Mouse (Mus musculus): Measurements from ENCODE around the gene Foxf2. TPM values are rescaled to one million over a fixed set of nuclear protein-coding genes. Genes with fewer than 3 reads are reported as not detected.
A peak's percentile ranks its signal among the peaks of the same experiment; 100 is the strongest.

Gene Foxf2
- polyA plus RNA-seq, 1 experiment, result not detected

- no peak overlapping the region for H3K27ac ChIP-seq (ENCODE audit: insufficient read depth, low read depth, low read length)
- WGBS, result 6% methylated on average over 17 of the region's 17 CpGs
- H3K4me1 ChIP-seq (ENCODE audit: control insufficient read depth, insufficient read depth, low read length), result peaks cover 3% of the 10 kb centered on the region; the same call in 1 of the 2 replicates
- TF ChIP-seq POLR2A (IDR thresholded peaks at IDR 0.05; ENCODE audit: insufficient read depth, low read depth, low read length) (no peak), CTCF (IDR thresholded peaks at IDR 0.05; ENCODE audit: insufficient read depth, low read depth, low read length) (no peak)
- no peak overlapping the region for H3K4me3 ChIP-seq (ENCODE audit: insufficient read depth, low read depth, low read length)
Measured at GRCm38 (mm10) chr13:31615561-31616165, 10.0 kb upstream of the Foxf2 start.

GRCm38 (mm10) chr13:31618001-31618400, 7.6 kb upstream of the Foxf2 start:
- Histone ChIP-seq H3K4me3 (ENCODE audit: insufficient read depth, low read depth, low read length) (0 out of 2 replicates have a peak overlapping the region, but pooled peaks have one; percentile 3), H3K27ac (ENCODE audit: insufficient read depth, low read depth, low read length) (no peak overlapping the region), H3K4me1 (ENCODE audit: control insufficient read depth, insufficient read depth, low read length) (peaks cover 3% of the 10 kb centered on the region; the same call in 1 of the 2 replicates)
- no peak for TF ChIP-seq POLR2A (IDR thresholded peaks at IDR 0.05; ENCODE audit: insufficient read depth, low read depth, low read length)
- no peak for TF ChIP-seq CTCF (IDR thresholded peaks at IDR 0.05; ENCODE audit: insufficient read depth, low read depth, low read length)
- under 1% methylated on average over 12 of the region's 12 CpGs for WGBS

GRCm38 (mm10) chr13:31618416-31618815, 7.2 kb upstream of the Foxf2 start:
- TF ChIP-seq CTCF (IDR thresholded peaks at IDR 0.05; ENCODE audit: insufficient read depth, low read depth, low read length) (peak; percentile 85), POLR2A (IDR thresholded peaks at IDR 0.05; ENCODE audit: insufficient read depth, low read depth, low read length) (no peak)
- 0% methylated on average over 14 of the region's 14 CpGs for WGBS
- Histone ChIP-seq H3K4me1 (ENCODE audit: control insufficient read depth, insufficient read depth, low read length) (peaks cover 3% of the 10 kb centered on the region; the same call in 1 of the 2 replicates), H3K27ac (ENCODE audit: insufficient read depth, low read depth, low read length) (no peak overlapping the region), H3K4me3 (ENCODE audit: insufficient read depth, low read depth, low read length) (0 out of 2 replicates have a peak overlapping the region, but pooled peaks have one; percentile 3)

- 5% methylated on average over 18 of the region's 18 CpGs for WGBS
- Histone ChIP-seq H3K4me1 (ENCODE audit: control insufficient read depth, insufficient read depth, low read length) (peaks cover 3% of the 10 kb centered on the region; the same call in 1 of the 2 replicates), H3K27ac (ENCODE audit: insufficient read depth, low read depth, low read length) (no peak overlapping the region), H3K4me3 (ENCODE audit: insufficient read depth, low read depth, low read length) (no peak overlapping the region)
- TF ChIP-seq CTCF (IDR thresholded peaks at IDR 0.05; ENCODE audit: insufficient read depth, low read depth, low read length), result no peak
- no peak for TF ChIP-seq POLR2A (IDR thresholded peaks at IDR 0.05; ENCODE audit: insufficient read depth, low read depth, low read length)
Measured at GRCm38 (mm10) chr13:31618919-31619655, 6.5 kb upstream of the Foxf2 start.

GRCm38 (mm10) chr13:31619826-31620498, 5.7 kb upstream of the Foxf2 start:
- H3K4me1 ChIP-seq (ENCODE audit: control insufficient read depth, insufficient read depth, low read length), result peaks cover 4% of the 10 kb centered on the region; the same call in 1 of the 2 replicates
- no peak for TF ChIP-seq POLR2A (IDR thresholded peaks at IDR 0.05; ENCODE audit: insufficient read depth, low read depth, low read length)
- no peak for TF ChIP-seq CTCF (IDR thresholded peaks at IDR 0.05; ENCODE audit: insufficient read depth, low read depth, low read length)
- WGBS, result 2% methylated on average over 33 of the region's 33 CpGs
- H3K4me3 ChIP-seq (ENCODE audit: insufficient read depth, low read depth, low read length), result no peak overlapping the region
- no peak overlapping the region for H3K27ac ChIP-seq (ENCODE audit: insufficient read depth, low read depth, low read length)

GRCm38 (mm10) chr13:31620499-31620847, 5.1 kb upstream of the Foxf2 start:
- no peak for TF ChIP-seq POLR2A (IDR thresholded peaks at IDR 0.05; ENCODE audit: insufficient read depth, low read depth, low read length)
- TF ChIP-seq CTCF (IDR thresholded peaks at IDR 0.05; ENCODE audit: insufficient read depth, low read depth, low read length), result no peak
- H3K27ac ChIP-seq (ENCODE audit: insufficient read depth, low read depth, low read length), result no peak overlapping the region
- WGBS, result 1% methylated on average over 10 of the region's 10 CpGs

GRCm38 (mm10) chr13:31620937-31621336, 4.7 kb upstream of the Foxf2 start:
- H3K4me3 ChIP-seq (ENCODE audit: insufficient read depth, low read depth, low read length), result no peak overlapping the region
- 17% methylated on average over 4 of the region's 4 CpGs for WGBS
- TF ChIP-seq POLR2A (IDR thresholded peaks at IDR 0.05; ENCODE audit: insufficient read depth, low read depth, low read length), result no peak
- H3K27ac ChIP-seq (ENCODE audit: insufficient read depth, low read depth, low read length), result no peak overlapping the region
- H3K4me1 ChIP-seq (ENCODE audit: control insufficient read depth, insufficient read depth, low read length), result peaks cover 13% of the 10 kb centered on the region

More at GRCm38 (mm10) chr13:31620499-31620847, 5.1 kb upstream of the Foxf2 start:
- H3K4me1 ChIP-seq (ENCODE audit: control insufficient read depth, insufficient read depth, low read length), result peaks cover 8% of the 10 kb centered on the region
- H3K4me3 ChIP-seq (ENCODE audit: insufficient read depth, low read depth, low read length), result no peak overlapping the region

GRCm38 (mm10) chr13:31621741-31622140, 3.9 kb upstream of the Foxf2 start:
- TF ChIP-seq CTCF (IDR thresholded peaks at IDR 0.05; ENCODE audit: insufficient read depth, low read depth, low read length), result no peak
- TF ChIP-seq POLR2A (IDR thresholded peaks at IDR 0.05; ENCODE audit: insufficient read depth, low read depth, low read length), result no peak
- 12% methylated on average over 9 of the region's 9 CpGs for WGBS
- Histone ChIP-seq H3K4me1 (ENCODE audit: control insufficient read depth, insufficient read depth, low read length) (peaks cover 21% of the 10 kb centered on the region), H3K27ac (ENCODE audit: insufficient read depth, low read depth, low read length) (no peak overlapping the region), H3K4me3 (ENCODE audit: insufficient read depth, low read depth, low read length) (no peak overlapping the region)

- TF ChIP-seq CTCF (IDR thresholded peaks at IDR 0.05; ENCODE audit: insufficient read depth, low read depth, low read length), result no peak
- no peak overlapping the region for H3K4me3 ChIP-seq (ENCODE audit: insufficient read depth, low read depth, low read length)
- H3K27ac ChIP-seq (ENCODE audit: insufficient read depth, low read depth, low read length), result no peak overlapping the region
- 4% methylated on average over 3 of the region's 3 CpGs for WGBS
- peaks cover 23% of the 10 kb centered on the region for H3K4me1 ChIP-seq (ENCODE audit: control insufficient read depth, insufficient read depth, low read length)
Measured at GRCm38 (mm10) chr13:31622371-31622770, 3.2 kb upstream of the Foxf2 start.
